Mouse (Mus musculus) naive thymus-derived CD4-positive, alpha-beta T cell, adult 2 months (primary cell): ENCODE data around the gene Smad3.

Source experiments
- DNase-seq: peaks from one replicate; pipeline ENCODE4 v3.0.0-alpha.2; 2011; ENCODE audit warnings: low read depth

The Smad3 gene

GRCm38 (mm10) chr9:63699145-63699544, 58.6 kb downstream of the Smad3 start:
- DNase-seq, result no peak

GRCm38 (mm10) chr9:63698320-63699045, 59.3 kb downstream of the Smad3 start:
- DNase-seq, result peak; percentile 43

- no peak for DNase-seq
Measured at GRCm38 (mm10) chr9:63697606-63698005, 60.2 kb downstream of the Smad3 start.

- DNase-seq, result no peak
Measured at GRCm38 (mm10) chr9:63696463-63697105, 61.2 kb downstream of the Smad3 start.

GRCm38 (mm10) chr9:63691960-63692359, 65.8 kb downstream of the Smad3 start:
- no peak for DNase-seq

GRCm38 (mm10) chr9:63690511-63690910, 67.3 kb downstream of the Smad3 start:
- no peak for DNase-seq

- DNase-seq, result no peak
Measured at GRCm38 (mm10) chr9:63687413-63688015, 70.3 kb downstream of the Smad3 start.

GRCm38 (mm10) chr9:63685352-63685751, 72.4 kb downstream of the Smad3 start:
- DNase-seq, result no peak

- DNase-seq, result no peak
Measured at GRCm38 (mm10) chr9:63684277-63684676, 73.5 kb downstream of the Smad3 start.

- no peak for DNase-seq
Measured at GRCm38 (mm10) chr9:63682943-63683342, 74.9 kb downstream of the Smad3 start.

- DNase-seq, result no peak
Measured at GRCm38 (mm10) chr9:63682301-63682700, 75.5 kb downstream of the Smad3 start.

GRCm38 (mm10) chr9:63678076-63678475, 79.7 kb downstream of the Smad3 start:
- DNase-seq, result no peak

GRCm38 (mm10) chr9:63677621-63678020, 80.2 kb downstream of the Smad3 start:
- no peak for DNase-seq

GRCm38 (mm10) chr9:63674613-63675012, 83.2 kb downstream of the Smad3 start:
- no peak for DNase-seq

GRCm38 (mm10) chr9:63673494-63673805, 84.3 kb downstream of the Smad3 start:
- no peak for DNase-seq

- no peak for DNase-seq
Measured at GRCm38 (mm10) chr9:63672797-63673493, 84.8 kb downstream of the Smad3 start.

- DNase-seq, result no peak
Measured at GRCm38 (mm10) chr9:63669816-63670215, 88.0 kb downstream of the Smad3 start.

GRCm38 (mm10) chr9:63668621-63669020, 89.2 kb downstream of the Smad3 start:
- DNase-seq, result no peak

GRCm38 (mm10) chr9:63667373-63667724, 90.4 kb downstream of the Smad3 start:
- no peak for DNase-seq

- no peak for DNase-seq
Measured at GRCm38 (mm10) chr9:63666612-63667372, 91.0 kb downstream of the Smad3 start.

GRCm38 (mm10) chr9:63664792-63665646, 92.8 kb downstream of the Smad3 start:
- DNase-seq, result no peak
